Mouse (Mus musculus) cerebellum, adult 11-12 months (tissue): ENCODE data around the gene Vmn2r111.
"Not testable (repeated sequence)": the region's sequence is repeated elsewhere in the genome, so short reads cannot be mapped to it uniquely, and the experiment has no call there.

Source experiments
- DNase-seq: peaks from one replicate; pipeline ENCODE4 v3.0.0; 2022

The Vmn2r111 gene

DNA sequence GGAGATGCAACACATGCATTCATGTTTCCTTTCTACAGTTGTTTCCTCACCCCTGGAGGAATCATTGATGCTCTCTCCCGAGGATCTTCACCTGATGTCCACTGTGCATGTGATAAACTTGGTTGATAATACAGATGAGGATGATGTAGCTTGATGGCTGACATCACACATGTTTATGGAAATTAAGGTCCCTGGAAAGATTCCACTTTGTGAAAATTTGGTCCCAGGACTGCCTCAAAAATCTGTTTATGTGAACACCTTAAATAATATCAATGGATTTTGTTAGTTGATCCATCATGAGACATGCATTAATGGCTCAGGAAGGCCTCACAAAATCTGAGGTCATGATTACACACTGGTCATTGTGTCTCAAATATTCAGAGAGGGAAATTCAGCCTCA is at the start of gene Vmn2r111:
Gene Vmn2r111, minus strand, starts transcription at position 101 of the 400 bp plus-strand sequence.
- DNase-seq, result not testable (repeated sequence)

- not testable (repeated sequence) for DNase-seq
Measured at GRCm38 (mm10) chr17:22600651-22601050, 27.4 kb upstream of the Vmn2r111 start, which contains the start of gene Vmn2r112. TSS of gene Vmn2r112 (plus strand) at chr17:22600951.

GRCm38 (mm10) chr17:22520467-22520866 is 52.8 kb downstream of the Vmn2r111 start:
- not testable (repeated sequence) for DNase-seq

DNA sequence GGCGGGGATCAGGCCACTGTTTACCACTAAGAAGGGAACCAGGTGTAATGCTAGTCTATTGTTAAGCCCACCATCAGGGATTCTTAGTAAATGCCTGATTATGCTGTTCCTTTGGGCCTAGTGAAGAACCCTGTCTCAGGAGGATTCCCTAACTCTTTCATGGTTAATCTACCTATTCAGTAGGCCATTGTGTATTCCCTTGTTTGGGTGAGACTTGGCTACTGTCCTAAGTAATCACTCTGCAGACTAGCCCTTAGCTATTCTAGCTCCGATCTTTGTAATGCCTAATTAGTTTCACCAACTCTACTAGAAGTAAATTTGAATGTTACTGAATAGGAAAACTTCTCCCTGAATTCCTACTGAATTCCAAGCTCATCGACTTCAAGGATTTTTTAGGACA is 53.2 kb downstream of the Vmn2r111 start:
- DNase-seq, result not testable (repeated sequence)

DNA sequence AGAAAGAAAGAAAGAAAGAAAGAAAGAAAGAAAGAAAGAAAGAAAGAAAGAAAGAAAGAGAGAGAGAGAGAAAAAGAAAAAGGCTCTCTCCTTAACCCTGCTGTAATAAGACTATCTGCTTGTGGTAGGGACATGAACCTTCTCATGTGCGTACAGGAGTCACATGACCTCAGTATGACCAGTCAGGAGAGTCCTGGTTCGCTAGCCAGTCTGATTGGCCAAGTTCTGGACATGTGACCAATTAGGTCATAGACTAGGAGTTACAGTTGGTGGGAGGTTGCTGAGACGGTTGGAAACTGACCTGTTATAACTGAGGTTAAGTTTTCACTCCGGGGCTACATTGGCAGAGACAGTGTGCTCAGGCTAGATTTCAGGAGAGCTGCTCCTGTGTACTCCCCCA is 76.2 kb downstream of the Vmn2r111 start:
- DNase-seq, result no peak
